Mouse (Mus musculus) C2C12 (cell line): Measurements from ENCODE around the gene Six6.

Source experiments
- CEBPB ChIP-seq: IDR thresholded peaks from one replicate; pipeline ENCODE4 v1.6.1; 2011; ENCODE audit warnings: low read depth, mild to moderate bottlenecking, control low read depth, moderate library complexity
- CTCF ChIP-seq: IDR thresholded peaks from one replicate; pipeline ENCODE4 v1.5.1; 2011; ENCODE audit not compliant: control insufficient read depth, insufficient read depth, insufficient read length
- MAX ChIP-seq: IDR thresholded peaks from one replicate; pipeline ENCODE4 v1.6.1; 2011; ENCODE audit warnings: mild to moderate bottlenecking, control low read depth
- MYOD1 ChIP-seq: IDR thresholded peaks from one replicate; pipeline ENCODE4 v1.6.1; 2011; ENCODE audit warnings: low read depth; ENCODE audit not compliant: control insufficient read depth, insufficient read length
- MYOG ChIP-seq: IDR thresholded peaks from one replicate; pipeline ENCODE4 v1.6.1; 2011; ENCODE audit not compliant: control insufficient read depth, insufficient read length; ENCODE audit errors: extremely low read depth
- USF1 ChIP-seq: IDR thresholded peaks from one replicate; pipeline ENCODE4 v1.6.1; 2011; ENCODE audit warnings: low read depth, mild to moderate bottlenecking, control low read depth, moderate library complexity

DNA sequence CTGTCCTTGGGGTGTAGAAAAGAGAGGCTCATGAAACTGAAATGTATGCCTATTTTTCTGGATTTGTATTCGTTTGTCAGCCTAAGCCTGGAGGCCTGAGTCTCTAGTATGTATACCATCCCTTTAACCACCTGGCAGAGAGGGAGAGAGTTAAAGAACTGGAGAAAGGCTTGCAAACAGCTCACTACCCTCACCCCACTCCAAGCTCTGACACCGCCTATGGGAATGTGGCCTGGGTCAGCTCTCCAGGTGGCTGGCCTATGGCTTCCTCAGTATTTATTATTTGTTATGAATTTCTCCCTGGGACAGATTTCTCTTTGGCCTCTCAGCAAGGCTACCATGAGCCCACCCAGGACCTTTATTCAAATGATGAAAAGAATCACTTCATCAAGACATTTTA is 7.6 kb downstream of the Six6 start:
- TF ChIP-seq CTCF (no peak), MYOD1 (no peak), MYOG (no peak), MAX (no peak), USF1 (no peak), CEBPB (no peak)
